Mouse (Mus musculus): Measurements from ENCODE around the gene Zmynd15.
"Not testable (repeated sequence)": the region's sequence is repeated elsewhere in the genome, so short reads cannot be mapped to it uniquely, and the experiment has no call there.

The Zmynd15 gene

DNA sequence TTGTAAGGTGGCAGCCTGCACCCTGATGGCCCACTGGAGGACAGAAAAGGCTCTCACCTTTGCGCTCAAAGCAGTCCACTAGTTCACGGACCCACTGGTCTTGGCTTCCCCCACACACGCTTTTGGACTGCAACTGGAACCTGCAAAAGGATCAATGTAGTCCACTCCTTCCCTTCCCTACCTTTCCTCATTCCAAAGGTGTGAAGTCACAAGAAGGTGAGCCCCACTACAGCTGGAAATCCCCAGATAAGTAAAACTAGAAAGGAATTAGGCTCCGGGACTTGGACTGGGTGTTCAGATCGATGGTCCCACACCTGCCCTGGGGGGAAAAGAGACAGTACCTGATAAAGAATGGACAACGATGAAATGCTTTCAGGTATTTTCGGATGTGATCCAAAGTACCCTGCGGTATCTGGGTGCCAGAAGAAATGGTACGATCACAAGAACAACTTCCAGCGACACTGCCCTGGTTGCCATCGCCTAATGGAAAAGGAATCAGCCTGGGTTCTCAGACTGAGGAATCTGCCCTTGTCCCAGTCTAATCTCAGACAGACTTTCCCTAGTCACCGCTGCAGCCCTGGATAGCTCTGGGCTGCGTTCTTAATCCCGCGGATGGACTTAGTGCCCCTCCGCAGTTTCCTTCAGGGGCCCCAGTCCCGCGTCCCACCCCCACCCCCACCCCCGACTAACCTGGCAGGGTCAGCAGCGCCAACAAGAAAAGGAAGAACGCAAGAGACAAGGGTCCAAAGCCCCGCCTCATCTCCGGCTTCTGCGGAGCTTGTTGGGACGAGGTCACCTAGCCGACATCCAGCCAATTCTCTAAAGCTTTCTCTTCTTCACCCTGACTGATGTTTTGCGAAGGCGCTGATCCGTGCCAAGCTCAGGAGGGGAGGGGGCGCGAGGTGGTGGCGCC lies at the start of gene Zmynd15:
Gene Zmynd15, plus strand, starts transcription at position 746 of the 913 bp plus-strand sequence.
- DNase-seq, result no peak

DNA sequence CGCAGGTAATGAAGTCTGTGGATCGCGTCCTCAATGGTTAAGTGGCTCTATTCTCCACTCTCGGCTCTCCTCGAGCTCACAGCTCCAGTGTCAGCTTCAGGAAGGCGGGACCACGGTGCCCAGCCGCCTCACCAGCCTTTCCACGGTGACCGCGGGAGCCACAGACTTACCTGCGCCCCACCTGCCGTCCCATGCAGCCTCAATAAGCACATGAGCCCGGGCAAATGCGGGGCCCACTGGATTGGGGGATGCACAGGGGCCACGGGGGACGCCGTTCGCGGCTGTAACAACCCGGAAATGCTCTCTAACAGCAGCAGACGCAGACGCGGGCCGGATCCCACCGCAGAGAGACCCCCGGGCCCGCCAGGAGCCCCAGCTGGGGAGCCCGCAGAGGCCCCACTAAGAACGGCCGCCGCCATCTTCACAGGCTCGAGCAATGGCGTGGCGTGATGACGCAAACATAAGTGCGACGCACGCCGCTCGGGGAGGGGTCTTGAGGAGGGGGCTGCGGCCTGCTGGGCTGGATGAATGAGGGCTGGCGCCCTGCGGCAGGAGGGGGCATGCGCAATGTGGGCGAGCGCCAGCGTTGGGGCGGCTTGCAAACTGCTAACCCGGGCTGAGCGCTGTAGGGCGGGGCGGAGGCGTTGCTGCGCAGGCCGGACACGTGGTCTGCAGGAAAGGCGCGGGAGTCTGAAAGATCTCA lies 49.5 kb upstream of the Zmynd15 start, which contains the start of gene Pelp1:
Gene Pelp1, minus strand, starts transcription at position 438 of the 703 bp plus-strand sequence.
- DNase-seq, result peak; percentile 94

DNA sequence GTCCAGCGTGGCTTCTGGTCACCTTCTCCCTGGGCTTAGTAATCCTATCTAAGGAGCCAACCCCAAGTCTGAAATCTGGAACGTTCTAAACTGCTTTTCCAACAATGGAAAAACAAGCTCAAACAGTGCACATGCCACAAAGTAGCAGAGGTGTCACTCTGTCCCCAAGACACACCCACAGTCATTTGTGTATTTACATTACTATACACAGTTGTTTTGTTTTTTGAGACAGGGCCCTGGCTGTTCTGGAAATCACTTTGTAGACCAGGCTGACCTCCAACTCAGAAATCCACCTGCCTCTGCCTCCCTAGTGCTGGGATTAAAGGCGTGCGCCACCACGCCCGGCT lies 49.0 kb upstream of the Zmynd15 start:
- DNase-seq, result no peak

DNA sequence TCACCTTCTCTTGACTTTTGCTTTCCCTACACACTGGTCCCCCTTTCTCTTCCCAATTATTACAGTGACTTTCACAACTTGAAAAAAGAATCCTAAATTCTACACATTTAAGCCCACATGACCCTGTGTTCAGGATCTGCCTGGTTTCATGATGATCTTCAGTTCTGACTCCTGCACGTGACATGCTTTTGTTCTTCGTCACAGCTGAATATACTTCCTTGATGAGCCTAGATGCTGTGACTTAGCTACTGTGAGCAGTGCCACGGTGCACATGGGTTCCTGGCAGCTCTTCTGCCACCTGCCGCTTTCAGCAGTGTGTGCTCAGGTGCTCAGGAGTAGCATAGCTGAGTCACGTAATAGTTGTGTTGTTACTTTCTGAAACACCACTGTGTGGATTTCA lies 46.6 kb upstream of the Zmynd15 start:
- DNase-seq, result no peak

DNA sequence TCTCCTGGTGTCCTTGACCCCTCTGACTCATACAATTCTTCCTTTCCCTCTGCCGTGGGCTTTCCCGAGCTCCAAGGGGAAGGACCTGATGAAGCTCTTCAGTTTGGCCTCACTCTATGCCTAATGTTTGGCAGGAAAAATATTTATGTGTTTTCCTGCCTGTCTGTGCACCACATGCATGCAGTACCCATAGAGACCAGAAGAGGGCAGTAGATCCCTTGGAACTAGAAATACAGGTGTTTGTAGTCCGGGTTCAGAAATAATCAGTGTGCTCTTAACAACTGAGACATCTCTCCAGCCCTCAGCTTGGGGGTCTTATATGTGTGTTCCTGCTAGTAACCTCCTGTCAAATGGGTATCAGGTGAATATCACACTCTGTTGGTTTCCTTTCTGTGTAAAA lies 45.3 kb upstream of the Zmynd15 start:
- peak; percentile 80 for DNase-seq

DNA sequence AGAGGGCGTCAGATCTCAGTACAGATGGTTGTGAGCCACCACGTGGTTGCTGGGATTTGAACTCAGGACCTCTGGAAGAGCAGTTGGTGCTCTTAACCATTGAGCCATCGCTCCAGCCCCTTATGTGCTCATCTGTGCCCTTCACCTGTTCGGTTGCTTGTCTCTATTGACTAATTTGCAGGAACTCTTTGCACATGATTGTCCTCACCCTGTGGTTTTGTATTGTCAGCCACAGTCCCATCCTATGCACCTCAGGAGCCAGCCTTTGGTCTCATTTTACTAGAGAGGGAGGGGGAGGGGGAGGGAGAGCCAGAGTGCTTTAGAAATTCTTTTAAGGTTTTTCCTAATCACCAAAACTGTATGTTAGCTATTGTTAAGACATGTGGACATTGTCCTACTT lies 41.0 kb upstream of the Zmynd15 start:
- DNase-seq, result no peak

DNA sequence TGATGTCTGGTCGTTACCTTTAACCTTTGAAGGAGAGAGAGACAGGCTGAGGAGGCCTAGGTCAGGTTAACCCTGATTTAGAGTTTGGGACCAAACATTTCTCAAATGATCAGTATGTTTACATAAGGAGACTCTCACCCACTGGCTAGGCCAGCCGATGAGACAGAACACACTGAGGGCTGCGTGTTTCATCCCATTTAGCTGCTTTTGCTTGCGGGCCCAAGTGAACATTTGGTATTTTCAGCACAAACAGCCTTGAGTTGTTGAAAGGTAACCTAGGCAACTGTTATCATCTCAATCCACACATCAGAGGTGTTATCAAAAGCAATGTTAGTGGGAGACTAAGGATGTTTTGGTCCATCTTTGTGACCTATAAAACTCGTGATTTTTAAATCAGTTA lies 39.7 kb upstream of the Zmynd15 start:
- no peak for DNase-seq

DNA sequence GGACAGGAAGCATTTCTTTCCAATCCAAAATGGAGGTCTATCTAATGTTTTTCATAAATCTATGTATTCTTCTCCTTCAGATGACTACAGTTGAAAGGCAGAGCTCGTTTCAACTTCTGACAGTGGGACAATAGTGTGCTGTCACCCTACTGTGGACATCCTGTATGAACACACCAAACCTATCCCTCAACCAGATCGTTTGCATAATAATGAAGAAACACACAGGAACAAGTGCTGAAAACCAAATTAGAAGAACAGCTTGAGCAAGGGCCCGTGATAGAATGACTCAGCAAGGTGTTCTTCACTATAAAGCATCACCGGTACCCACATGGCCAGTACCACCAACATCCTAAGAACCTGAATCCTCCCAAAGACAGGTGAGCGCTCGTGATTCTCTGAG lies 32.6 kb upstream of the Zmynd15 start:
- DNase-seq, result not testable (repeated sequence)

DNA sequence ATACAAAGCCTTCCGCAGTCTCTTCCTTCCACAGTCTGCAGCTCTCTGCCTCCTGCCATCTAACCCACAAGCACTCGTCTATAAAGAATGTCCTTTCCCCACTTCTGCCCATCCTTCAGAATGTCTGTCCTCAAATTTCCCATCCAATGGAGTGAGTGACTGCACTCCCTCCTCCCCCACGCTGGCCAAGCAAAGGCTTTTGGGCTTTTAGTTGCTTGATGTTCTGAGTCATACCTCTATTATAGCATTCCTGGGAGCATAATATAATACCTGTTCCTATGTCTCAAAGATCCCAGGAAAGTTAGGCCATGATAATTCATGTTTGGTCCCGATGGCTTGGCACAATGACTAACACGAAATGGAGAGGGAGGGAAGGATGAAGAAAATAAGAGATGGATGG lies 27.7 kb upstream of the Zmynd15 start:
- DNase-seq, result no peak

DNA sequence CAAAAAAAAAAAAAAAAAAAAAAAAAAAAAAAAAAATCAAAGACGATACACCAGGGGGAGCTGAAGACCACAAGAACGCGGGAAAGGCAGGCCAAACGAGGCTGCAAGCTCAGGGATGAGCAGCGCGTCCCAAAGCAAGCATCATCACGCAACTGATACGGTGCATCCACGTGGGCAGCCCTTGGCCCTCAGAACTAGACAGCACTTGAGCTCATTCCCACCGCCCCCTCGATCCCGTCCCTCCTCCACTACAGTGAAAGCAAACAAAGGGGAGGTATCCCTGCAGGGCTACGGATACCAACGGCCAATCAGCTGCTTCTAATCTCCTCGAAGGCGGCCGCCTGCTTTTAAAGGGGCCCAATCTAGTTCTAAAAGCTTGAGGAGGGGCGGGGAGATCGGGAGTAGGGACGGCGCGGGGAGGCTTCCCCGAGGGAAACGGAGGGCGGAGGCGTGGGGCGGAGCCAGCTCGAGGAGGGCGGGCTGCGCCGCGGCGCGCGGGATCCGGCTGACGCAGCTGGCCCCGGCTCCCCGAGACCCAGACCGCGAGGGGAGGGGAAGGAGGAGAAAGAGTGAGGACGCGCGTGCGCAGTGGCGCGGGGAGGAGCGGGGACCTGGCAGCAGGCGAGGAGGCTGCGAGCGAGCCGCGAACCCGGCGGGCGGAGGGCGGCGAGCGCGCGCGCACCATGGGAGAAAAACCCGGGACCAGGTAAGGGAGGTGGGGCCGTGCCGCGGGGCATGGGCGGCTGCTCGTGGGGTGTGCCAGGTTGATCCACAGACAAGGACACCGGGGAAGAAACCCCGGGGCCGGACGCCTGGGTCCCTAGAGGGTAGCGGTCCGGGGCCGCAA lies 27.0 kb upstream of the Zmynd15 start, which contains the start of gene Arrb2:
Gene Arrb2, plus strand, starts transcription at position 588 of the 847 bp plus-strand sequence.
- DNase-seq, result peak; percentile 99

DNA sequence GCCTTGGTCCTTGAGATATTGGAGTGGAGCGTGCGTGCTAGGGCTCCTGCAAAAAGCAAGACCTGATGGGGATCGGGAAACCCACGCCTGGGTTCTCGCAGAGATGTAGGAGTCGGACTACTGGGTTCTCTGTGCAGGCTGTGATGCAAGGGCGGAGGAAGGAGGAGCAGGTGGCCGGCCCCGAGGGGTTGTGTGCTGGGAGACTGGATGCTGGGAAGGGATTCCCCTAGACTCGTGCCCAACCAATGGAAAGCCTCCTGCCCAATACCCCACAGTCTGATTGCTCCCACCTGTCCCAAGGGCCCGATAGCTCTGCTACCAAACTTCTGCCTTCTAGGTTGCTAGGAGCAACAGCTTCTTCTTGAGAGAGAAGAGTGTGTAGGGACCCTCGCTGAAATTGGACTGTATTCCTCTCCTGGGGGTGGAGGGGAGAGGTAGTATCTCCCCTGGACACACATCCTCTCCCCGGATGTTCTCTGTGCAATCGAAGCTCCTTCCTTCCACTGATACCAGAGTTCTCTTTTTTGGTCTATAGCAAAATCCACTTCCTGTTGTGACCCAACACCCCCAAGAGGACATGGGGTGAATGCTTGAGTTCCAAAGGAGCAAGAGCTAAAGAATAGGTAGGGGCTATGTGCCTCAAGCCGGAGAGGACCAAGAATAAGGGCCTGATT lies 26.2 kb upstream of the Zmynd15 start:
- DNase-seq, result no peak

DNA sequence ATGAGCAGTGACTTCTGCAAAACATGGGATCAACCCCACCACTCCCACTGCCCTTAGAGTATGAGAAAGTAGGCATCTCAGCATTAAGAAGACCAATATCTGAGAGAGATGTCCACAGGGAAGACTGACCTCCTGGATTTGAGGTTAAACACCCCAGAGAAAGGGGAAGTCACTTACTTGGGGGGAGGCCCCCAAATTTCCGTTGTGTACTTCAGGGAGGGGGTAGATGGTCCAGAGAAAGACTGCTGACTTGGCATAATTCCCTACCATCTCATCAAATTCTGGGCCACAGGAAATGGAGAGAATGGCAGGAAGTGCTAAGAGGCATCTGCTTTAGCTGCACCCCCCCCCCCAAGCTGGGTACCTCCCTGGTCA lies 25.7 kb upstream of the Zmynd15 start:
- peak; percentile 23 for DNase-seq

DNA sequence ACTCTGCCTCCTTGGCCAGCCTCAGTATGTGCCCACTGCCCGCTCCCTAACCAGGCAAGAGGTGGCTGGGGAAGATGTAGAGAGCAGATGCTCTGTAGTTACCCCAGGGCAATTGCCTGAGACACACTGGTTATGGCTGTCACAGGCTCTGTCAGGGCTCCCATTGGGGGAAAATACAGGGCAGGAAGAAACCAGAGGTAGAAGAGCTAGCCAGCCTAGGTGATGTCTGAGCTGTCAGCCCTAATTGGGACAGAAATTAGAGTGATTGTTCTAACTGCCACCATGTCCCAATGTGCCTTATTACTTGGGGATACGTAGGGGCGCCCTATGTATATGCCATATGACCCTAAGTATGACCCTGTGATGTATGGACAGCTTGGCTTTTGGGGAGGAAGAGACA lies 25.3 kb upstream of the Zmynd15 start:
- no peak for DNase-seq

DNA sequence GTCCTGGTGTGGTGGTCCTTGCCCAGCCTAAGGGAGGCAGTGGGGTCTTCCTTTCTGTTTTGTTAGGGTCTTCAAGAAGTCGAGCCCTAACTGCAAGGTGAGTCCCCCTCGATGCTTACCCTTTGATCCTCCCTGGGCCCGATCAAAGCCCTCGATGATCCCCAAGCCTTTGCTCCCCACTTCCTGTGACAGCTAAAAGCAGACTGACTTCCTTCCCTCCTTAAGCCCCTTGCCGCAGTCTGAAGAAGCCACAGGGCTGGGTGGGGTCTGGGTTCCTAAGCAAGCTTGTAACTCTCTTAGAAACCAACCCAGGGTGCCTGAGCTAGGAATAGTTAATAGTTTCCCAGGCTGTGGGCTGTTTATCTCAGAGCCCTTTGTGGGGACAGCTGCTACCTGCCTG lies 23.8 kb upstream of the Zmynd15 start:
- DNase-seq, result no peak

DNA sequence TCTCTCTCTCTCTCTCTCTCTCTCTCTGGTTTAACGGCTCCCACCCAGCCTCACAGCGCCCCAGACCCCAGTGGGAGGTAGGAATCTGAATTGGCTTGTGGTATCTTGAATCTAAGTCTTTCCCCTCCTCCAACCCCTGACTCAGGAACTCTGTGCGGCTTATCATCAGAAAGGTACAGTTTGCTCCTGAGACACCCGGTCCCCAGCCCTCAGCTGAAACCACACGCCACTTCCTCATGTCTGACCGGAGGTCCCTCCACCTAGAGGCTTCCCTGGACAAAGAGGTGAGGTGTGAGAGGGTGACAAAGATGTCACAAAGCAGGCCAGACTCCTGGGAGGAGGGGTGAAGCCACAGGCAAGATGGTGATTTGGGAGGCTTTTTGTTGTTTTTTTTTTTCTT lies 21.8 kb upstream of the Zmynd15 start:
- DNase-seq, result no peak

DNA sequence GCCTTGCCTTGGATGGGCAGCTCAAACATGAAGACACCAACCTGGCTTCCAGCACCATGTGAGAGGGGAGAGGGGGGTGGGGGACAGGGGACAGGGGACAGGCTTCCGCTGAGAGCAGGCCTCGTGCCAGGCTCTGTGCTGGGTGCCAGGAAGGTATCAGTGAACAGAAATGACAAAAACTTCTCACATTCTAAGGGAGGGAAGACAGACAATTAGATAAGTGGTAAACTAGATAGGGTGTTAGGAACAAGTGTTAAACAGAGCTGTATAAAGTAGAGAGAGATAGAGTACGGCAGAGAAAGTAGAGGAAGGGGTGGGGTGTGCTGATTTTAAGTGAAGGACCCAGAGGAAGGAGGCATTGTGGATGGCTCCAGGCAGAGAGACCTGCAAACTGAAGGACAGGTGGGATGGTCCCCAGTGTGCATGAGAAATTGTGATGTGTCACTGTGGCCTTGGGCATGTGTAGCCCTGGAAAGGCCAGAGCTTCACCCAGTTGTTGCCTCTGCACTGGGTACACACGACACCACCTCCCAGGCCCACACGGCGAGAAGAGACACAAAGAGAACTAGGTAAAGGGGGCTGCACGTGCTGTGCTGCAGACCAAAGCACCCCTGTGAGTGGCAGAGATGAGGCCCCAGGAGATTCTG lies 20.4 kb upstream of the Zmynd15 start:
- DNase-seq, result no peak

DNA sequence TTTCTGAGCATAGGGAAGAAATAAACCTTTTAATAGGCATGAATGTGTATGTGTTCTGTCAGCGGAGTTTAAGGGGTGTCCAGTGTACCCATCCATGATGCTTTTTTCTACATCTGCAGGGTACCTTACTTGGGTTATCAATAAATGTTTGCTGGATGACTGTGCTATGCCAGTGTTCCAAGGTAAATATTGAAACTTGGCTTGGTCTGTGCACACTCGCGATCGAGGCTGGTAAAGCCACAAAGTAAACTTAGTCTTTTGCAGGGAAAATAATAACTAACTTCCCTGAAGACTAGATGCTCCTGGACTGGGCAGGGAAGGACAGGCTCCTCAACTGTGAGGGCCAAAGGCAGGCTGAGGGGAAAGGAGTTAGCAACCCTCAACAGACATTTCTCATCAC lies 18.6 kb upstream of the Zmynd15 start:
- no peak for DNase-seq

DNA sequence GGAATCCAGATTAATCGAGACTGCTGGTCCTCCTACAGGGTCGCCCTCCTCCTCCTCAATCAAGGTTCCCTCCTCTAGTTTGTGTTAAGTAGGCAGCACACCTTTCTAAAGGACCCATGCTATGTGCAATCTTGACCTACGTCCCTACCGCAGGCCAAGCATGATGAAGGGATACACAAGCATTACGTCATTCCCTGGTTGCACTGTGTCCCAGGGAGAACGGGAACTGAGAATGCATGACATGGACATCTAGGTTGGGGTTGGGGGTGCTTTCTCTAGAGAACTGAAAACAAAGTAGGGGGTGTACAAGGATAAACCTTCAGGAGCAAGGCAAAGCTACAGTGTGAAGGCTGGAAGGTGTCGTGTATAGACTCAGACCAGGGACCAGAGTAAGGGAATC lies 17.4 kb upstream of the Zmynd15 start:
- DNase-seq, result no peak

DNA sequence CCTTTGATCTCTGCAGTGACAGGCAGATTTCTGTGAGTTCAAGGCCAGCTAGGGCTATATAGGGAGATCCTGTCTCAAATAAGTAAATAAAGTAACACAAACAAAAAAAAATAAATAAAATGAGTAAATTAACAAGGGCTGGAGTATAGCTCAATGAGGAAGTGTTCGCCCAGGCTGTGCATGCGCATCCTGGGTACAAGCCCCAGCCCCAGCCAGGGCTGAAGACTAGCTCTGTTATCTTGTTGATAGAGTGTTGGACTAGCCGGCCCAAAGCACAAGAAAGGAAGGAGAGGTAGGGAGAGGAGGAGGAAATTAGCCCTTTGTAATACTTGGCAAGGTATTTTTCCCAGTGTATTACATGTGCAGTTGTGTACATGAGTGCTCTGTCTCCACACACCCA lies 15.3 kb upstream of the Zmynd15 start:
- no peak for DNase-seq

DNA sequence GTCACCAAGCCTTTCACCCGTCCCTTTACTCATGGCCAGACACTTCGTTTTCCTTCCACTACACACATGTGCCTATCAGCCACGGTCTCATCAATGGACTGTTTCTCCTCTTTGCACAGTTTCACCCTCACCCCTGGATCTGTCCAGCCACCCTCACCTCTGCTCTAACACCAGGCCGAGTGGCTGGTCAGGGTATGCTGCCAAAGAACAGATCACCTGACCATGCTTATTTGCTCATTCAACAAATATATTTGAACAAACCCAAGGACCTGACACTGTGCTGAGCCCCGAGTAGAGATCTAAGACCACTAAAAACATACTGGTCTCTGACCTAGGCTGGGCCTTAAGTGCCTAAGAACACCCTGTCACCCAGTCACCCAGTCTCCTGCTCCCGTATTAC lies 14.6 kb upstream of the Zmynd15 start:
- peak; percentile 21 for DNase-seq

DNA sequence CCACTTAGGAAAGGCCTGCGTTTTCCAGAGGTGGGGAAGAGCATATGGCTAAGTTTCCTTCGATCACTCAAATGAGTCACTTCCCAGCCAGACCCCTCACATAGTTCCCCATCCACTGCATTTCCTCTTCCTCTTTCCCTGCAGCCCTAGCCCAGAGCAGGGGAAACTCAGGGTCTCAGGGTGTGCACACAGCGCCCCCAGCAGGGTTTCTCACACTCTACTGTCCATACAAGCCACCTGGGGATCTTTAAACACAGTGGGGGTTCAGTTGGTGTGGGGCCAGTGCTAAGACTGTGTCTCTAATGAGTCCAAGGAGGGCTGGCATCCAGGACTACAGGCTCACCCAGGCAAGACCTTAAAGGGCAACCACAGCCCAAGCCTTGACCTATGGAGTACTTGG lies 12.5 kb upstream of the Zmynd15 start:
- DNase-seq, result no peak

DNA sequence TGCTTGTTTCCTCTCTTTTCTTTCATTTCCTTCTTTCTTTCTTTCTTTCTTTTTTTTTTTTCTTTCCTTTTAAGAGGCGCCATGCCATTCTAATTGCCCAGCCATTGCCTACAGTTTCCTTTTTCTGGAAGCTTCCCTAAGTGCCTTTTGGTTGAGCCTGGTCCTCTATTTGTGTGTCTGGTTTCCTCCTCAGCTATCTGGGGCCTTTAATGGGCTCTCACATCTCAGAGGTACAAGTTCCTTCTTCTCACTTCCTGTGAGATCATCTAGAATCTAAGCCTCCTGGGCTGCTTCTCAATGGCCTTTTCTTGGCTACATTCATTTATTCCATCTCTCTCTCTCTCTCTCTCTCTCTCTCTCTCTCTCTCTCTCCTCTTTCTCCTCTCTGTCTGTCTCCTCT lies 11.9 kb upstream of the Zmynd15 start:
- DNase-seq, result no peak

Data from lung, postnatal 10 days (tissue).